Mouse (Mus musculus): ENCODE measurements around the gene Arid1b. TPM values are rescaled to one million over a fixed set of nuclear protein-coding genes. Genes with fewer than 3 reads are reported as not detected.

Gene Arid1b
- polyA plus RNA-seq, 1 experiment from 2014 or later = 46.4 TPM

DNA sequence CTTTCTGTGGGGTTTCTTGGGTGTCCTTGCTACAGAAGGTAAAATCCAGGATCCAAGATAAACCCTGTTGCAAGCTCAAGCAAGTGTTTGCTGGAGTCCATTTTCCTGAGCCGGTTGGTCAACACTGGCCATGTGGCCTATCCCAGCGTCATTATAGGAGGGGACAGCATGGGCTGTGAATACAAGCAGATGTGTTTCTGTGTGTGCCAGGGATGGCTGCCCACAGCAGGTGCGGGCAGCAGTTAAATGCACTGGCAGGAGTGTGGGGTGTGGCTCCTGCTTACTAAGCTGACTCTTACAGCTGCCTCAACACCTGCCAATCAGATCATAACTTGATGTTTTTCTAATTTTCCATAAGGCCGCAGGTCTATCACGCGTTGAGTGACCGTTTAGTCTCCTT lies 336.5 kb downstream of the Arid1b start:
- TF ChIP-seq CTCF (IDR thresholded peaks at IDR 0.05) = no peak
- ChIA-PET POLR2A (no interaction called here), CTCF (interaction anchor here (1.2 to 1.6 kb wide), 3 partner anchors 67 to 78 kb away, joined by 3 to 7 read pairs (median 4); no protein-coding TSS in a partner anchor)
- DNase-seq (ENCODE audit: low read depth, low spot score) = no peak
- no peak for ATAC-seq
- no peaks in the 10 kb centered on the region for H3K27me3 ChIP-seq
- in situ Hi-C loops (cut with MboI; ENCODE audit: low pct_unique_long_range_greater_than_20kb) = no loop called here

DNA sequence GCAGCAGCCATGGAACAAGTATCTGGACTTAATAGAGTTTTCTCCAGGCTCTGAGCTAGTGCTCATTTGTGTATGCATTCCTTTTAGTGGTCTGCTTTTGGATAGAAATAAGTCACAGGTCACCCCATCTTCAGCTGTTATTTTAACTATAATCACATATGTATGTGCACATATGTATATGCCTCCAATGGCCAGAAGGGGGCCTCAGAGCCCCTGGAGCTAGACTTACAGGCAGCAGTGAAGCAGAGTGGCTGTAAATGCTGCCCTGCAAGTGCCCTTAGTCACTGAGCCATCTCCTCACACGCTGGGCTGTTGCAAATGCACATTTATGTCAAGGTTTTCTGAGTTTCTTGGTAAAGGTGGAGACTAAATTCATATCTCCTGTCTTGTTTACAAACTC lies 337.3 kb downstream of the Arid1b start:
- no peaks in the 10 kb centered on the region for H3K27me3 ChIP-seq
- CTCF ChIA-PET = interaction anchor here (1.0 to 1.6 kb wide), 5 partner anchors 17 to 78 kb away, joined by 3 to 7 read pairs (median 3); no protein-coding TSS in a partner anchor
- in situ Hi-C loops (cut with MboI; ENCODE audit: low pct_unique_long_range_greater_than_20kb) = no loop called here
- no peak for ATAC-seq
- POLR2A ChIA-PET = no interaction called here
- TF ChIP-seq CTCF (IDR thresholded peaks at IDR 0.05) = no peak
- no peak for DNase-seq (ENCODE audit: low read depth, low spot score)

DNA sequence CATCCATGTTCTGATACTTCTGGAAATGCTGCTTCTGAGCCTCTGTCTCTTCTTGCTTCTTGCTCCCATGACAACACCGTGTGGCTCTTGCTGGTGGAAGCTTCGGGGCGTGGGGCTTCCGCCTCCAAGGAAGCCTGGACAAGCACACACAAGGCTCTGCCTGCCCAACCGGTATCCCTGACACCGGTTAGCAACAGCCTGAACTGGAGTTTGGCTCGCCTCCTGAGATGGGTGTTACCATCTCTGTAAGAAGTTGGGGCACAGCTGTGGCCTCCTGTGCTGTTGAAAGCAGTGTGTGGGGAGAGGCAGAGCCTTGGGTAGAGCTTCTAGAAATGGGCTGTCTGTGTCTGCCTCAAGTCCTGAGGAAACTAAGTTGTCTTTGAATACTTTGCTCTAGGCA lies 340.4 kb downstream of the Arid1b start:
- CTCF ChIA-PET = interaction anchor here (0.8 to 1.2 kb wide), 2 partner anchors 14 to 38 kb away, joined by 3 read pairs; no protein-coding TSS in a partner anchor
- no peak for TF ChIP-seq CTCF (IDR thresholded peaks at IDR 0.05)
- in situ Hi-C loops (cut with MboI; ENCODE audit: low pct_unique_long_range_greater_than_20kb) = no loop called here
- POLR2A ChIA-PET = no interaction called here
- no peaks in the 10 kb centered on the region for H3K27me3 ChIP-seq
- DNase-seq (ENCODE audit: low read depth, low spot score) = no peak
- no peak for ATAC-seq

DNA sequence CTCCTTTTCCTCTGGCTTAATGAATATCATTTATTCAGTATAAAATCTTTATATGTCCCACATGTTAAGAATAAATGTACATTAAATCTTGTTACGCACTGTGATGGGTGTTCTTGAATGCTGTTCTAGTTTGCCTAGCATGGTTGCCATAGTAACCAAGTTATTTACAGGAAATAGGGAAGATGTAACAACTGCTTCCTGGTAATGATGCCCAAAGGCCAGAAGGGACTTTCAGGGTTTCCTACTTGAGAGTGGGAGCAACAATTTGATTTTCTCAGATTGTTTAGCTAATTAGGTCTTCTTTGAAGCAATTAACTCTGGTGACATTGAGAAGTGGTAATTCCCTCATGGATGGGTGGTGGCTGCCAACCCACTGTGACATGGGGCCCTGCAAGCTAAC lies 350.3 kb downstream of the Arid1b start:
- ATAC-seq (no peak), DNase-seq (ENCODE audit: low read depth, low spot score) (no peak)
- TF ChIP-seq CTCF (IDR thresholded peaks at IDR 0.05) = no peak
- ChIA-PET POLR2A (no interaction called here), CTCF (no interaction called here)
- H3K27me3 ChIP-seq = no peaks in the 10 kb centered on the region
- in situ Hi-C loops (cut with MboI; ENCODE audit: low pct_unique_long_range_greater_than_20kb) = no loop called here

DNA sequence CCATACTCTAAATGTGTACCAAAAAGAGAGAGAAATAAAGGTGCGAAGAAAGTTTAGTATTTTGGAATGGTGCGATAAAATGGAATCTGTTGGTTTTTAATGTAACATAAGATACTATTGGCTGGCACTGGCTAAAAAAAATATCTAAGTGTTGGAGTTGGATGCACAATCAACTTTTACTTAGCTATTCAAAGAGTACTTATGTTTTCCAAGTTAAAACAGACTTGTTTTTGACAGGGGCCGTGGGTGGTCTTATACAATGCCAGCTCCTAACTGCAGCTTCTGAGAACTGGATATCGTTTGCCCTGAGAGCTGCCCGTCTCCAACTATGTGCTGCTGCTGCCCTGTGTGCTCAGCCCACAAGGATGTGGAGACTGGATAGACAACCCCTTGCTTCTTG lies 351.7 kb downstream of the Arid1b start:
- ChIA-PET POLR2A (no interaction called here), CTCF (no interaction called here)
- ATAC-seq (no peak), DNase-seq (ENCODE audit: low read depth, low spot score) (no peak)
- in situ Hi-C loops (cut with MboI; ENCODE audit: low pct_unique_long_range_greater_than_20kb) = loop anchor here (5.0 kb wide), 1 partner anchor 51 kb away; no protein-coding TSS in a partner anchor
- no peak for TF ChIP-seq CTCF (IDR thresholded peaks at IDR 0.05)
- H3K27me3 ChIP-seq = no peaks in the 10 kb centered on the region

DNA sequence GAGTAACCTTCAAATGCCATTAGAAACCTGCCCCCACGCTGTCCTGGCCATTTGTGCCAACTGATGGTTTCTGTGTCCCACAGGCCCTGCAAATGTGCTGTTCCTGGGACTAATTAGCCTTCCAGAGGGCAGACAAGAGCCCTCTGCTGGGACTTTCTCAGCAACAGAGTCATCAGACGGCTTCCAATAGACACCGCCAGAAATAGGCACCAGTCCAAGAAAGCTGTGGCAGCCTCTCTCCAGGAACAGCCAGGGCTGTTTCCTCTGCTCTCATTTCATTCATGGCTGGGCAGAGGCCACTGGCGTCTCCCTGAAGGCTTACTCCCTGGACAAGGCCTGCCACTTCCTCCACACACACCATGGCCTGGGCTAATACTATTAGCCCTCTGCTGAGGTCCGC lies 358.8 kb downstream of the Arid1b start:
- in situ Hi-C loops (cut with MboI; ENCODE audit: low pct_unique_long_range_greater_than_20kb) = no loop called here
- no peak for TF ChIP-seq CTCF (IDR thresholded peaks at IDR 0.05)
- ATAC-seq = peak; percentile 49
- POLR2A ChIA-PET = no interaction called here
- peak; percentile 12 for DNase-seq (ENCODE audit: low read depth, low spot score)
- H3K27me3 ChIP-seq = no peaks in the 10 kb centered on the region
- CTCF ChIA-PET = interaction anchor here (1.0 kb wide), 1 partner anchor 50 kb away, joined by 4 read pairs; no protein-coding TSS in a partner anchor

DNA sequence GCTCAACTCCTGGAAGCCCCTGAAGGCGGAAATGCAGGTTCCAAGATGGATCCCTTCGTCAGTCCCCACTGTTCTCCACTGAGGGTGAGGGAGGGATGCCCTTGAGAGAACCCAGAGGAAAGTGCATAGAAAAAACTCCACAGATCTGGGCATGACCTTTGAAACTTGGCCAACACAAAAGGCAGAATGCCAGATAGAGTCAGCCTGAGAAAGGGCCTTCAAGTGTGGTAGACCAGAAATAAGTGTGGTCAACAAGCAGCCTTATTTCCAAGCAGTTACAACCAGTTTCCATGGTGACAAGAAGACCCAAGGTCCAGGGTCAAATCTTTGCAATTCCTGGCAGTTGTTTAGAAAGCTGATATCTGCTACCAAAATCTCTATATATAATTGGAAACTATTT lies 366.6 kb downstream of the Arid1b start:
- CTCF ChIA-PET = no interaction called here
- POLR2A ChIA-PET = no interaction called here
- ATAC-seq = peak; percentile 48
- no peaks in the 10 kb centered on the region for H3K27me3 ChIP-seq
- DNase-seq (ENCODE audit: low read depth, low spot score) = peak; percentile 70
- in situ Hi-C loops (cut with MboI; ENCODE audit: low pct_unique_long_range_greater_than_20kb) = no loop called here
- TF ChIP-seq CTCF (IDR thresholded peaks at IDR 0.05) = no peak

DNA sequence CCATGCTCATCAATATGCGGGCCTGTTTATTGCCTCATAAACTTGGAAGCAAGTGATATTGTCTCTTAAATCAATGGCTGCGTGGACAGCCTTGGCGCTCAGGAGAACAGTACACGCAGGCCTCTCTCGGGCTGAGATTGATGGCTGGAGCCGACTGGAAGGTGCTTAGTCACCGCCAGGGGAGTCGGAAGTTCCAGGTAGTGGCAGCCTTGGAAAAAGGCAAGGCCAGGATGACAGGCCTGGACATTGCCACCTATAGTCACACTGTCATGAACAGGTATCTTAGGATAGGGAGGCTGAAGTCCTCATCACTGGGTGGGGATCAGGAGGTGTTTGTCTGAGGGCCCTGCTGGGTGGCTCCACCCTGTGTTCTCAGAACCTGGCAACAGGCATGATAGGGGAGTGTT lies 371.9 kb downstream of the Arid1b start:
- CTCF ChIA-PET = no interaction called here
- no peak for TF ChIP-seq CTCF (IDR thresholded peaks at IDR 0.05)
- POLR2A ChIA-PET = no interaction called here
- ATAC-seq (no peak), DNase-seq (ENCODE audit: low read depth, low spot score) (no peak)
- in situ Hi-C loops (cut with MboI; ENCODE audit: low pct_unique_long_range_greater_than_20kb) = no loop called here
- H3K27me3 ChIP-seq = no peaks in the 10 kb centered on the region

DNA sequence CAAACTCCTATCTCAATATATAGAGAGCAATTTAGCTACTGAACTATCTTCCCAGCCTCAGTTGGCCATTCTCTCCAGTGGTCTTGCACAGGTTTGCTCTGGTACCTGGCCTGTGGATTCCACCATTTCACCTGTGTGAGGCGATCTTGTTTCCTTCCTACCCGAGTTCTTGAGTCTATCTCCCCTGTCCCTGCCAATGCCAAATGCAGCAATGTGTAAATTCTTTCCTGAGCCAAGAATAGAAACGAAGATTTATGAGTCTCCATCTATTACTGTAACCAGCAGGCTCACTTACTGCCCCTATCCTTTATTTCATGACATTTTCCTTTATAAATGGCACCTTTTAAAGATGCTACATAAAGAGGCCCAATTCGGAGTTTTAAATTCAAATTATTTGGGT lies 376.9 kb downstream of the Arid1b start:
- CTCF ChIA-PET = interaction anchor here (1.1 kb wide), 1 partner anchor 30 kb away, joined by 3 read pairs; no protein-coding TSS in a partner anchor
- no peak for TF ChIP-seq CTCF (IDR thresholded peaks at IDR 0.05)
- in situ Hi-C loops (cut with MboI; ENCODE audit: low pct_unique_long_range_greater_than_20kb) = no loop called here

DNA sequence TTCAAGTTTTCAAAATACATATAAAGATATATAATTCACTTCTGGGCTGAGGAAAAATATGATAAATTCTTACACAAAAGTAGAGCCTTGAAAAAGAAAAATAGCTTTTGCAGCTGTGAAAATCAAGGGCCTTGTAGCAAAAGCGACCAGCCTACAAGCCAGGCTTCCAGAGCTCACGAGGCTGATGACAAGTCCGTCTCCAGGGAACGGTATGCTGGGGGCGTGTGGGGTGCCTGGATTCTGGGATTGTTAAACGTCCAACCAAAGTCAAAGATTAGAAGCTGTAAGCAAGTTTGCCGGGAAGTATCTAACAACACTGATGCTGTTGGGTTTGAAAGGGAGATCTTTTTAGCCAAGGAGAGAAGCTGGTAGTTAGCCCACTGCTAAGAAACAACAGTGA lies 377.4 kb downstream of the Arid1b start:
- ChIA-PET POLR2A (no interaction called here), CTCF (interaction anchor here (1.1 kb wide), 1 partner anchor 30 kb away, joined by 3 read pairs; no protein-coding TSS in a partner anchor)
- in situ Hi-C loops (cut with MboI; ENCODE audit: low pct_unique_long_range_greater_than_20kb) = no loop called here
- no peak for ATAC-seq
- no peak for DNase-seq (ENCODE audit: low read depth, low spot score)
- no peaks in the 10 kb centered on the region for H3K27me3 ChIP-seq
- TF ChIP-seq CTCF (IDR thresholded peaks at IDR 0.05) = no peak

More for the DNA sequence above, 376.9 kb downstream of the Arid1b start:
- ATAC-seq = no peak
- no peaks in the 10 kb centered on the region for H3K27me3 ChIP-seq
- no peak for DNase-seq (ENCODE audit: low read depth, low spot score)
- POLR2A ChIA-PET = no interaction called here

DNA sequence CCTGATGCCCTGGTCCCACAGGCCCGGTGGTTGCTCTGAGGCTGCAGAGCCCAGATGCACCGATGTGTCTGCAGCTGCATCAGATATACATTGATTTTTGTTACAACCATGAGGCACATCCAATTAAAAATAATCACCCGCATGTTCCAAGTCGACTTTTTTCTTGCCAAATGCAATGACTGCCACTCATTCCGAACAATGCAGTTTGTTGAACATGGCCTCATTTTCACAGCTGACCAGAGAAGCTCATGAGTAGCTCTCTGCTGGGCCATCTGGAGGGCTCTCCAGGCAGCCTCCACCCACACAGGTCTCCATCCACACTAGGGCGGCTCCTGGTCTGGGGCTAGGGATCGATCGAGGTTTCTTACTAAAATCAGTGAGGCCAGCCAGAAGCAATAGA lies 378.8 kb downstream of the Arid1b start:
- no peaks in the 10 kb centered on the region for H3K27me3 ChIP-seq
- ATAC-seq (no peak), DNase-seq (ENCODE audit: low read depth, low spot score) (no peak)
- CTCF ChIA-PET = no interaction called here
- no peak for TF ChIP-seq CTCF (IDR thresholded peaks at IDR 0.05)
- POLR2A ChIA-PET = no interaction called here
- in situ Hi-C loops (cut with MboI; ENCODE audit: low pct_unique_long_range_greater_than_20kb) = no loop called here
